Mouse (Mus musculus): ENCODE results near the gene Pgs1. TPM values are rescaled to one million over a fixed set of nuclear protein-coding genes. Genes with fewer than 3 reads are reported as not detected.

Gene Pgs1
- polyA plus RNA-seq, 1 experiment from 2014 or later, result 45.9 TPM

GRCm38 (mm10) chr11:118058367-118058766, 72.3 kb downstream of the Pgs1 start:
- WGBS, result 76% methylated on average over 12 of the region's 12 CpGs
- ATAC-seq (ENCODE audit: insufficient read depth, low FRiP score, low TSS enrichment) (no peak), DNase-seq (ENCODE audit: low spot score) (no peak)
- no peak overlapping the region for H3K4me2 ChIP-seq (ENCODE audit: low read depth)
- H3K4me3 ChIP-seq (ENCODE audit: low read depth, low read length), result no peak overlapping the region
- H3K9ac ChIP-seq (ENCODE audit: low read length), result no peak overlapping the region
- no peaks in the 10 kb centered on the region for H3K9me3 ChIP-seq (ENCODE audit: control insufficient read depth, low read length)
- H3K4me1 ChIP-seq (ENCODE audit: control insufficient read depth, insufficient read depth, low read length), result no peaks in the 10 kb centered on the region
- H3K36me3 ChIP-seq (ENCODE audit: control insufficient read depth, insufficient read depth, low read length), result no peaks in the 10 kb centered on the region
- H3K27me3 ChIP-seq (ENCODE audit: control insufficient read depth, insufficient read depth, low read length), result no peaks in the 10 kb centered on the region
- H3K27ac ChIP-seq (ENCODE audit: low read depth, low read length), result no peak overlapping the region

GRCm38 (mm10) chr11:118058872-118059271, 72.8 kb downstream of the Pgs1 start:
- no peak overlapping the region for H3K4me3 ChIP-seq (ENCODE audit: low read depth, low read length)
- H3K4me2 ChIP-seq (ENCODE audit: low read depth), result no peak overlapping the region
- H3K27ac ChIP-seq (ENCODE audit: low read depth, low read length), result no peak overlapping the region
- no peaks in the 10 kb centered on the region for H3K9me3 ChIP-seq (ENCODE audit: control insufficient read depth, low read length)
- WGBS, result 73% methylated on average over 10 of the region's 10 CpGs
- H3K27me3 ChIP-seq (ENCODE audit: control insufficient read depth, insufficient read depth, low read length), result no peaks in the 10 kb centered on the region
- H3K4me1 ChIP-seq (ENCODE audit: control insufficient read depth, insufficient read depth, low read length), result no peaks in the 10 kb centered on the region
- no peak overlapping the region for H3K9ac ChIP-seq (ENCODE audit: low read length)
- ATAC-seq (ENCODE audit: insufficient read depth, low FRiP score, low TSS enrichment), result no peak
- no peaks in the 10 kb centered on the region for H3K36me3 ChIP-seq (ENCODE audit: control insufficient read depth, insufficient read depth, low read length)
- DNase-seq (ENCODE audit: low spot score), result no peak

- Histone ChIP-seq H3K27ac (ENCODE audit: low read depth, low read length) (no peak overlapping the region), H3K9ac (ENCODE audit: low read length) (no peak overlapping the region), H3K9me3 (ENCODE audit: control insufficient read depth, low read length) (no peaks in the 10 kb centered on the region), H3K4me3 (ENCODE audit: low read depth, low read length) (no peak overlapping the region), H3K4me1 (ENCODE audit: control insufficient read depth, insufficient read depth, low read length) (no peaks in the 10 kb centered on the region), H3K27me3 (ENCODE audit: control insufficient read depth, insufficient read depth, low read length) (no peaks in the 10 kb centered on the region), H3K4me2 (ENCODE audit: low read depth) (no peak overlapping the region), H3K36me3 (ENCODE audit: control insufficient read depth, insufficient read depth, low read length) (no peaks in the 10 kb centered on the region)
- DNase-seq (ENCODE audit: low spot score), result no peak
- ATAC-seq (ENCODE audit: insufficient read depth, low FRiP score, low TSS enrichment), result no peak
- WGBS, result 85% methylated on average over 14 of the region's 14 CpGs
Measured at GRCm38 (mm10) chr11:118060038-118060437, 73.9 kb downstream of the Pgs1 start.

GRCm38 (mm10) chr11:118067588-118067987, 81.5 kb downstream of the Pgs1 start:
- H3K27me3 ChIP-seq (ENCODE audit: control insufficient read depth, insufficient read depth, low read length), result no peaks in the 10 kb centered on the region
- ATAC-seq (ENCODE audit: insufficient read depth, low FRiP score, low TSS enrichment), result no peak
- no peak overlapping the region for H3K27ac ChIP-seq (ENCODE audit: low read depth, low read length)
- 77% methylated on average over 8 of the region's 8 CpGs for WGBS
- no peaks in the 10 kb centered on the region for H3K4me1 ChIP-seq (ENCODE audit: control insufficient read depth, insufficient read depth, low read length)
- H3K4me3 ChIP-seq (ENCODE audit: low read depth, low read length), result no peak overlapping the region
- H3K4me2 ChIP-seq (ENCODE audit: low read depth), result no peak overlapping the region
- H3K9me3 ChIP-seq (ENCODE audit: control insufficient read depth, low read length), result no peaks in the 10 kb centered on the region
- no peak for DNase-seq (ENCODE audit: low spot score)
- H3K9ac ChIP-seq (ENCODE audit: low read length), result no peak overlapping the region
- no peaks in the 10 kb centered on the region for H3K36me3 ChIP-seq (ENCODE audit: control insufficient read depth, insufficient read depth, low read length)

- H3K9ac ChIP-seq (ENCODE audit: low read length), result no peak overlapping the region
- no peak for DNase-seq (ENCODE audit: low spot score)
- H3K9me3 ChIP-seq (ENCODE audit: control insufficient read depth, low read length), result no peaks in the 10 kb centered on the region
- H3K27me3 ChIP-seq (ENCODE audit: control insufficient read depth, insufficient read depth, low read length), result no peaks in the 10 kb centered on the region
- 76% methylated on average over 16 of the region's 16 CpGs for WGBS
- no peaks in the 10 kb centered on the region for H3K4me1 ChIP-seq (ENCODE audit: control insufficient read depth, insufficient read depth, low read length)
- ATAC-seq (ENCODE audit: insufficient read depth, low FRiP score, low TSS enrichment), result no peak
- no peak overlapping the region for H3K4me3 ChIP-seq (ENCODE audit: low read depth, low read length)
- no peaks in the 10 kb centered on the region for H3K36me3 ChIP-seq (ENCODE audit: control insufficient read depth, insufficient read depth, low read length)
- 0 out of 2 replicates have a peak overlapping the region, but pooled peaks have one; percentile 34 for H3K27ac ChIP-seq (ENCODE audit: low read depth, low read length)
- H3K4me2 ChIP-seq (ENCODE audit: low read depth), result no peak overlapping the region
Measured at GRCm38 (mm10) chr11:118068812-118069332, 82.8 kb downstream of the Pgs1 start.

GRCm38 (mm10) chr11:118071227-118071912, 85.3 kb downstream of the Pgs1 start:
- no peaks in the 10 kb centered on the region for H3K27me3 ChIP-seq (ENCODE audit: control insufficient read depth, insufficient read depth, low read length)

More at GRCm38 (mm10) chr11:118071227-118071912, 85.3 kb downstream of the Pgs1 start:
- Histone ChIP-seq H3K4me2 (ENCODE audit: low read depth) (no peak overlapping the region), H3K9me3 (ENCODE audit: control insufficient read depth, low read length) (no peaks in the 10 kb centered on the region), H3K27ac (ENCODE audit: low read depth, low read length) (no peak overlapping the region), H3K4me3 (ENCODE audit: low read depth, low read length) (no peak overlapping the region), H3K9ac (ENCODE audit: low read length) (no peak overlapping the region), H3K4me1 (ENCODE audit: control insufficient read depth, insufficient read depth, low read length) (no peaks in the 10 kb centered on the region), H3K36me3 (ENCODE audit: control insufficient read depth, insufficient read depth, low read length) (no peaks in the 10 kb centered on the region)
- WGBS, result 58% methylated on average over 11 of the region's 11 CpGs
- DNase-seq (ENCODE audit: low spot score) (no peak), ATAC-seq (ENCODE audit: insufficient read depth, low FRiP score, low TSS enrichment) (no peak)

Small RNA genes within 50 kb of the gene (microRNA-seq; reads per million reads assigned to microRNA genes)
- not detected for gene Mir6933

Other genes starting within 250 kb of the Pgs1 start
- 1.0 and 1.8 TPM in 2 replicates for gene Tmc8, start 204.2 kb upstream of the Pgs1 start, polyA plus RNA-seq (2014; fragmentation: Nextera tagmentation; extraction: Ambion mirVana)
- gene Tmc6, start 204.1 kb upstream of the Pgs1 start, polyA plus RNA-seq (2014; fragmentation: Nextera tagmentation; extraction: Ambion mirVana), result 14.1 and 14.3 TPM in 2 replicates
- gene 6030468B19Rik, start 188.6 kb upstream of the Pgs1 start, polyA plus RNA-seq (2014; fragmentation: Nextera tagmentation; extraction: Ambion mirVana), result 0.65 and 0.91 TPM in 2 replicates
- gene Gm20708, start 176.6 kb upstream of the Pgs1 start, polyA plus RNA-seq (2014; fragmentation: Nextera tagmentation; extraction: Ambion mirVana), result 0.64 TPM in 1 of 2 replicates, not detected in the other
- gene Syngr2, start 176.6 kb upstream of the Pgs1 start, polyA plus RNA-seq (2014; fragmentation: Nextera tagmentation; extraction: Ambion mirVana), result 29.9 and 30.3 TPM in 2 replicates
- 2.3 and 3.0 TPM in 2 replicates for gene Afmid, start 160.4 kb upstream of the Pgs1 start, polyA plus RNA-seq (2014; fragmentation: Nextera tagmentation; extraction: Ambion mirVana)
- 86.0 and 88.2 TPM in 2 replicates for gene Tk1, start 160.2 kb upstream of the Pgs1 start, polyA plus RNA-seq (2014; fragmentation: Nextera tagmentation; extraction: Ambion mirVana)
- 287 and 308 TPM in 2 replicates for gene Birc5, start 137.0 kb upstream of the Pgs1 start, polyA plus RNA-seq (2014; fragmentation: Nextera tagmentation; extraction: Ambion mirVana)
- not detected in 2 replicates for gene Tmem235, start 125.5 kb upstream of the Pgs1 start, polyA plus RNA-seq (2014; fragmentation: Nextera tagmentation; extraction: Ambion mirVana)
- gene Tha1, start 112.8 kb upstream of the Pgs1 start, polyA plus RNA-seq (2014; fragmentation: Nextera tagmentation; extraction: Ambion mirVana), result 2.7 TPM in 2 replicates
- 3.7 and 5.1 TPM in 2 replicates for gene Socs3, start 16.2 kb upstream of the Pgs1 start, polyA plus RNA-seq (2014; fragmentation: Nextera tagmentation; extraction: Ambion mirVana)
- gene Dnah17, start 144.3 kb downstream of the Pgs1 start, polyA plus RNA-seq (2014; fragmentation: Nextera tagmentation; extraction: Ambion mirVana), result 0.13 and 0.23 TPM in 2 replicates